Mouse (Mus musculus) fibroblast of lung, adult 2 months (primary cell): ENCODE results near the gene Pmis2.

Experiments used
- DNase-seq: peaks from one replicate; pipeline ENCODE4 v3.0.0-alpha.2; 2011; ENCODE audit warnings: low read depth

Pmis2 gene

DNA sequence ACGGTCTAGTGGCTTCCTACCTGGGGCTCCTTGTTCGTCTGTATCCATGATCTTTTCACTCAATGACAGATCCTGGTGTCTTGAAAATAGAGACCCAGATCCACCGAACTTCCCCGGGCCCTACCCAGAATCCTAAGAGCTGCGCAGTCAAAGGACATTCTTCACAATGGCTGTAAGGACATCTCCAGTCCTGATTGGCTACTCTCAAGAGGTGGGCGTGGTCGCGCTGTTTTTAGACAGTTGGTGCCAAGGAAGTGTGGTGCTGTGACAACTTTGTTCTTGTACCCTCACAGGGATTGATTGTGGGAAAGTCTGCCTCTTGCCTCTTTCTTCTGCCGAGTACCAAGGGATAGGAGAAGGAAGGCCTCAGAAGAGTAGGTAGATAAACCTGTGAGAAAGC is at the start of gene Pmis2:
Gene Pmis2 (minus strand): TSS at position 126 of the 400 bp plus-strand sequence.
- DNase-seq: no peak

DNA sequence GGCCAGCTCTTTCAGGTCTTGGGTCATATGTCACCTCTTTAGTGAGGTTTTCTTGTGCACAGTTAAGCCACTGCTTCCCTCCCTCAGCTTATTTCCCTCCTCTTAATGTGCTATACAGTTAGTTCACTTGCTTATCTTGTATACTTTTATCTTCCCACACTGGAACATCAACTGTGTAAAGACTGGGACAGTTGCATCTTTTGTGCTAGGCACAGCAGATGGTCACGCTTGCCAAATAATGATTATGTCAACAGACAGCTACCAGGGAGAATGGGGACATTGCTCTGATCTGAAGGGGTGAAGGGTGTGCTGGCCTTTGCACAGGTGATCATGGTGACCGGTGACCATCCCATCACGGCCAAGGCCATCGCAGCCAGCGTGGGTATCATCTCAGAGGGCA is 48.3 kb upstream of the Pmis2 start:
- no peak for DNase-seq

DNA sequence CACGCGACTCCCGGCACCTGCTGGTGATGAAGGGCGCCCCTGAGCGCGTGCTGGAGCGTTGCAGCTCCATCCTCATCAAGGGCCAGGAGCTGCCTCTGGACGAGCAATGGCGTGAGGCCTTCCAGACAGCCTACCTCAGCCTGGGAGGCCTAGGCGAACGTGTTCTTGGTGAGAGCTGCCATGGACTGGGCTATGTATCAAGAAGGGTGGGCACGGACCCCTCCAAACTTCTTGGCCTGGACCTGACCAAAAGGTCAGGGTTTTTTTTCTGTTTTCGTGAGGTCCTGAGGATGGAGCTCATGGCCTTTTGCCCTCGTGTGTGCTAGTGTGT is 46.3 kb upstream of the Pmis2 start:
- no peak for DNase-seq

DNA sequence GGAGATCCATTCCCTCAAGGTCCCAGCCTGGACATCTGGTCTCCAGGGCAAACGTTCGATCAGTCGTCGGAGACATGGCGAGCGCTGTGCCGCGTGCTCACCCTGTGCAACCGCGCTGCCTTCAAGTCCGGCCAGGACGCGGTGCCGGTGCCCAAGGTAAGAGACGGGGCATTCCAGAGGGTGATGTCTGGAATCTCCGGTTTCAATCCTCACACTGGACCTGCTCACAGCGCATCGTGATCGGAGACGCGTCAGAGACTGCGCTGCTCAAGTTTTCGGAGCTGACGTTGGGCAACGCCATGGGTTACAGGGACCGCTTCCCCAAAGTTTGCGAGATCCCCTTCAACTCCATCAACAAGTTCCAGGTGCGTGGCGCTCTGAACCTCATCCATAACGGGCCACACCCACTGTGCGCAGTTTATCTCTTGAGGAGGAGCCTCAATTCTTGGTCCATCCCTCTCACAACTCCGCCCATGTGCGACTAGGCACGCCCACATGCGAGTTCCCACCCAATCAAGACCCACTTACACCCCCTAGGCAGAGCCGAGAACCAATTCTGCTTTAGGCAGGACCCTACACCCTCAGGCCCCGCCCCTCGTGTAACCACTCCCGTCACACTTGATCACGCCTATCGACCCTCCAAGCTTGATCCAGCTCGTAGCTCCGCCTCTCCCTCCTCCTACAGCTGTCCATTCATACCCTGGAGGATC is 45.8 kb upstream of the Pmis2 start:
- DNase-seq: no peak

DNA sequence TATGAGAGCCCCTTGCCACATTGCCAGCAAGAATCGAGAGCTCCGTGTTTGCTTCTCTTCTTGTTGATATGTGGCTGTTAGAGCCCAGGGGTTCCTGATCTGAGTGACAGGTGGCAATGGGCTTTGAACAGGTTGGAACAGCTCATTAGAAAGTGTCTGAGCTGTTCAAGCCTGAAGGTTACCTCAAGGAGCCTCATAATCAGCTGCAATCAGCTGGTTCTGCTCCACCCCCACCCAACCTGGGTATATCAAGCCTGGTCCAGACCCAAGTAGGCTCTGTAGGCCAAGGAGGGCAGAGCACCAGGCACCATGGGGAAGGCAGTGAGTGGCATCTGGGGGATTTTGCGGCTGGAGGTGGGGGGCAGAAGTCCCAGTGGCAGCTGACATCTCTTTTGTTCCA is 40.5 kb upstream of the Pmis2 start, which contains the start of gene Atp4a:
Gene Atp4a (plus strand): TSS at position 268 of the 400 bp plus-strand sequence.
- DNase-seq: no peak

DNA sequence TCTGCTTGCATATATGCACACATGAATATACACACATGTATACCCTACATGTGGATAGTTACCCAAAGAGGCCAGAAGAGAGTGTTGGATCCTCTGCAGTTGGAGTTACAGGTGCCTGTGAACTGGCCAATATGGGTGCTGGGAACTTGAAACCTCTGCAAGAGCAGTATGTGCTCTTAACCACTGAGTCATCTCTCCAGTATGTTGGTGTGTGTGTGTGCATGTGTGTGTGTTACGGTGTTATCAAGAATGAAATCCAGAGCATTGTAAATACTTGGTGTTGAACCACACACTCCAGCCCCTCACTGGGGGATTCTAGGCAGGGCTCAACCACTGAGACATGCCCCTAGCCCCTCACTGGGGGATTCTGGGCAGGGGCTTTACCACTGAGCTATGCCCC is 36.0 kb upstream of the Pmis2 start:
- no peak for DNase-seq

DNA sequence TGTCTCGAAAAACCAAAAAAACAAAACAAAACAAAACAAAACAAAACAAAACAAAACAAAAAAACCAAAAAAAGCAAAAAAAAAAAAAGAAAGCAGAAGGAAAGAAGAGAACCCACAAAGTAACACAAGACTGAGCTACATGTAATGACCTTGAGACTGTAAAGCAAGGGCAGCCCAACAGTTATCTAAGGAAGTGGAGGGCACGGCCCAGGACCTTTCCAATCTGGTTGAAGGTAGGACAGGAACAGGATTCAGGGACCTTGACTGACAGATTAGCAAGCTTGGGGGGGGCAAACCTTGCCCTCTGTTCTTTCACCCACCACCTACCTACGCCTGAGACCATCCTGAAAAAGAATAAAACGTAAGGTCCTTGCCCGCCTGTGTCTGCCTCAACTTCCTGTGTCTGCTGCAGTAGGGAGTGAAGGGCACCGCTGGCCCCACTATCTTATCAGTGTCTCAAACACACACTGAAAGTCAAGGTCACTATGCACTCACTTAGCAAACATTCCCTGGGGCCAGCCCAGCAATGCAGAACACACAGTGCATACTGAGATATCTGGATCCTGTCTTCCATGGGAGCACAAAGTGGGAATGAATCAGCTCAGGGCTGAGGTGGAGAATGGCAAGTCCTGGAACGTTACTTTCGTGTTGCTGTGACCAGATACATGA is 34.9 kb upstream of the Pmis2 start:
- no peak for DNase-seq

DNA sequence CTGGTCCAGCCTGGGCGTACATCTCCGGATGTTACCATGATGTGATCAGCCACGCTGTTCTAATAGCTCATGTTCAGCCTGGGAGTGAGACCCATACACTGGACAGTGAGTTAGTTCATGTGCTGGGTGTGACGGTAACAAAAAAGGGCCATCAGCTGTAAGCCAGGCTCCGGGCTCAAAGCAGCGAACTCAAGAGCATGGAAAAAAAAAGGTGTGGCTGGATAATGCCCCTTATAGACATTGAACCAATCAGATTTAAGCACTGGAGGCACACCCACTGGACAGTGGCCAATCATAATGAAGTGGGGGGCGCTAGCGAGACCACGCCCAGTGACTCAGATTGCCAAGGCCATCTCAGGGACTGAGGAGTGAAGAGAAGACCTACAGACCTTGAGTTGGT is 27.2 kb upstream of the Pmis2 start, which contains the start of gene 2200002J24Rik:
Gene 2200002J24Rik (plus strand): TSS at position 338 of the 400 bp plus-strand sequence.
- no peak for DNase-seq

DNA sequence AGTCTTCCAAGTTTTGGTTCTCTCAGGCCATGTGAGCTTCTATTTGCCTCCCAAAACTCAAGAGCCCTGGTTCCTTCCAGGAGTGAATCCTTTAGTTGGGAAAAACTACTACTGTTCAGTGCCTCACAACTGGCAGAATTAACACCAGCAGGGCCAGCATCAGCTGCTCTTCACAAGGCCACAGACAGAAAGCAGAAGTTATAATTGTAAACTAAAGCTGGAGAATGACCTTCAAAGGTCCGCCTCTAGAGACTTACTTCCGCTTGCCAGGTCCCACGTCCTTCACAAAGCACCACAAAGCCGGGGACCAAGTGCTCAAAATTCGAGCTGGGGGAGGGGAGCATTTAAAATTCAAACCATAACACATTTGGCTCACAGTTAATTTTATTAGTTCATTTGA is 26.7 kb upstream of the Pmis2 start:
- DNase-seq: no peak

DNA sequence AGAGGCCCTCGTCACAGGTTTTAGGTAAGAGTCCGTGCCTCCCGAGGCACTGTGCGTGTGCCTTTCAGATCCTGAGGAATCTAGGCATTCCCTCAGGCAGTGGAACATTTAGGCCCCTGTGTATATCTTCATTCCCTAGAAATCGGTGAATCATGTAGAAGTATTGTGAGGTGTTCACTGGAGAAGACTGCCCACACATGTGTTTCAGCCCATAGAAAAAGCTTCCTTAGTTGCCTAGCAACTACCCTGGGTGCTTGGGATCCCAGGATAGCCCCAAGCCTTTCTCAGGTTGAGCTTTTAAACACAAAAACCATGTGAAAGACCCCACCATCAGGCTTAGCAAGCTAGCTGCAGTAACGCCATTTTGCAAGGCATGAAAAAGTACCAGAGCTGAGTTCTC is 16.9 kb upstream of the Pmis2 start:
- no peak for DNase-seq

DNA sequence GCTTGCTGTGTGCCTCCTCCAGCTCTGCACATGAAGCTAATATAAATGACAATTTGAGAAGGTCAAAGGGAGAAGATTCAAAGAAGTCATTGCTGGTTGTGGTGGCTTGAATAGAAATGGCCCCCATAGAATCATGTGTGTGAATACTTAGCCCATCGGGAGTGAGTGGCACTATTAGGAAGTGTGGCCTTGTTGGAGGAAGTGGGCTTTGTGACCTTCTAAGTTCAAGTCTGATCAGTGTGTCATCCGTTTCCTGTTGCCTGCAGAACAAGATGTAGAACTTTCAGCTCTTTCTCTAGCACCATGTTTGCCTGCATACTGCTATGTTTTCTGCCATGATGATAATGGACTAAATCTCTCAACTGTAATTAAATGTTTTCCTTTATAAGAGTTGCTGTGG is 12.0 kb upstream of the Pmis2 start:
- no peak for DNase-seq

DNA sequence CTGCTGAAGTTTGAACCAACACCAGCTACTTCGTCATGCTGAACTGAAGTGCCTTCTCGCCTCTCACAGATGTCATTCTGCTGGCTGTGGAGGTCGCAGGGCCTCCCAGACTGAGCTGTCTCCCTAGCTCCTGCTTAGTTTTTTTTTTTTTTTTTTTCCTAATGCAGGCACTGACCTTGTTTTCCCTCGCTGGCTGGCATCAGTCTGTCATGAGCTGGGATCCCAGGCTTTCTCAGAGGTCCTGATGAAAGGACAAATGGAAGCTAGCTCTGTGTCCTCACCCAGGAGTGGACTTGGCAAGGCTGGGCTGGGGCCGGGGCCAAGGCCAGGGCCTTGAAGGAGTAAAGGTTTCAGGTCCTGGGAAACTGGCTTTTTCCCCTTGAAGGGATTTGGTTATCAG is 10.5 kb upstream of the Pmis2 start:
- no peak for DNase-seq

DNA sequence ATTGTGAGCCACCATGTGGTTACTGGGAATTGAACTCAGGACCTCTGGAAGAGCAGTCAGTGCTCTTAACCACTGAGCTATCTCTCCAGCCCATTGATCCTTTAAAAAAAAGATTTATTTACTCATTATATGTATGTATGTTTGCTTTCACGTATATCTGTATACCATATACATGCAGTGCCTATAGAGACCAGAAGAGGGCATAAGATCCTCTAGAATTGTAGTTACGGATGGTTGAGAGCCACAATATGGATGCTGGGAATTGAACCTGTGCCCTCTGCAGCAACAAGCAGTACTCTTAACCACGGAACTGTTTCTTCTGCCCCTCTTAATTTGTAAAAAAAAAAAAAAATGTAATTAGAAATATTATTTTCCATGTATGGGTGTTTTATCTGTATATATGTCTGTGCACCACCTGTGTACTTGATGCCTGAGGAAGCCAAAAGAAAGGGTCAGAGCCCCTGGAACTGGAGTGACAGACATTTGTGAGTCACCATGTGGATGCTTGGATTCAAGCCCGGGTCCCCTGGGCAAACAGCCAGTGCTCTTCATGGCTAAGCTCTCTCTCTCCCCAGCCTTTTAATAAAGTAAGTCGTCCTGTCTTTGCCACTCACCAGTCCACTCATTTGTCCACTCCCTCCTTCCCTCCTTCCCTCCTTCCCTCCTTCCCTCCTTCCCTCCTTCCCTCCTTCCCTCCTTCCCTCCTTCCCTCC is 7.0 kb upstream of the Pmis2 start:
- peak; percentile 16 for DNase-seq

DNA sequence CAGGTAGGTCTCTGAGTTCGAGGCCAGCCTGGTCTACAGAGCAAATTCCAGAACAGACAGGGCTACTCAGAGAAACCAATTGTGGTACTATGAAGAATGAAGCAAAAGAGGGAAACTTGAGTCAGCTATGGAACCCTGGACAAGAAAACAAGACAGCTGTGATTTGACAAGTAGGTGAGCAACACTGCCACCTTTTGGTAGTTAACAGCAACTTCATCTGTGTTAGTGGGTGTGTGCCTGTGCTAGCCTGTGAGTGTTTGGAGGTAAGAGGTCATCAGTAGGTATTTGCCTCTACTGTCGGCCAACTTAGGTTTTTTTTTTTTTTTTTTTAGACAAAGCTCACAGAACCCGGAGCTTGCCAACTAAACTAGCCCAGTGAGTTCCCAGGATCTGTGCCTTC is 2.2 kb downstream of the Pmis2 start:
- no peak for DNase-seq

DNA sequence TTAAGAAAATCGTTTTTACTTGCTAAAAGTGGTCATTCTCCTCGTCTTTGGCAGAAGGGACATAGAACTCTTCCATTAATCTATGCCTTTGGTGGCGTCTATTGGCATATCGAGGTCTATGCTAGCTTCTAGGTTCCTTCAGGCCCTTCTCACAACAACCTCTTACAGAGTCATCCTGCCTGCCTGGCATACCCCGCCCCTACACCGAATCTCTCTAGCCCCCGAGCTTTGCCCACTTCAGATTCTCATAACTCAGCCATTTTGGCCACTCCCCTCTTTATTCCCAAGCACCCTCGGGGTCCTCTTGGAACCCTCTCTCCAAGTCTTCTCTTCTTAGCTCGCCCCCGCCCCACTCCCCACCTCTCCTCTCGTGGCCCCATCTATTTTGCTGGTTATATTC is 6.1 kb downstream of the Pmis2 start:
- no peak for DNase-seq

DNA sequence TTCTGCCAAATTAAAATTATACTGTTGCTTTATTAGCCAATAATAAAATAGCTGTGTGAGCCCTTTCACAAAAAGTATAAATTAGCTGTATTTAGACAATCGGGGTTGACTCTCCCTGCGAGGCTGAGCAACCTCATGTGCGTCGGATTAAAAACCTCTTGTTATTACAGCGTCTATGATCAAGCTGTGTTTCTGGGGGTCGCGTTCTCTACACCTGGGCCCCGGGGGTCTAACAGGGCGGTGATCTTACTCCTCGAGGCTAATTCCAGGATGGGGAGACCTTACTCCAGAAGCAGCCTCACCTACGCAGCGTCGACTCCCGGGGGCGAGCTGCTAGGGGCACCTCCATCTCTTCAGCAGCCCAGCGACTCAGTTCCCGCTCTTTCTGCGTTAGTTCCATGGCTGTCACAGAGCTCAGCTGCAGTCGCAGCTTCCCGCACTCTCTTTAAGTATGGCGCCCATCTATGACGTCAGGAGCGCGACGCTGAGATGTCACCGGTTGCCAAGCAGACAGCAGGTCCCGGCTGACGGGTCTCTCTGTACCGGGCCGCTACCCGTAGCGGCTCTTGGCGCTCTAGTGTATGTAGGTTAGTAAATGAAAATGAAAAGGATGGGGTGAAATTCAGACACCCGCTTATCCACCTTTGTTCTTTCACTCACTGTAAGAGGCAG is 6.7 kb downstream of the Pmis2 start, which contains the start of gene Haus5:
Gene Haus5 (minus strand): TSS at position 466 of the 672 bp plus-strand sequence.
- DNase-seq: peak; percentile 80

DNA sequence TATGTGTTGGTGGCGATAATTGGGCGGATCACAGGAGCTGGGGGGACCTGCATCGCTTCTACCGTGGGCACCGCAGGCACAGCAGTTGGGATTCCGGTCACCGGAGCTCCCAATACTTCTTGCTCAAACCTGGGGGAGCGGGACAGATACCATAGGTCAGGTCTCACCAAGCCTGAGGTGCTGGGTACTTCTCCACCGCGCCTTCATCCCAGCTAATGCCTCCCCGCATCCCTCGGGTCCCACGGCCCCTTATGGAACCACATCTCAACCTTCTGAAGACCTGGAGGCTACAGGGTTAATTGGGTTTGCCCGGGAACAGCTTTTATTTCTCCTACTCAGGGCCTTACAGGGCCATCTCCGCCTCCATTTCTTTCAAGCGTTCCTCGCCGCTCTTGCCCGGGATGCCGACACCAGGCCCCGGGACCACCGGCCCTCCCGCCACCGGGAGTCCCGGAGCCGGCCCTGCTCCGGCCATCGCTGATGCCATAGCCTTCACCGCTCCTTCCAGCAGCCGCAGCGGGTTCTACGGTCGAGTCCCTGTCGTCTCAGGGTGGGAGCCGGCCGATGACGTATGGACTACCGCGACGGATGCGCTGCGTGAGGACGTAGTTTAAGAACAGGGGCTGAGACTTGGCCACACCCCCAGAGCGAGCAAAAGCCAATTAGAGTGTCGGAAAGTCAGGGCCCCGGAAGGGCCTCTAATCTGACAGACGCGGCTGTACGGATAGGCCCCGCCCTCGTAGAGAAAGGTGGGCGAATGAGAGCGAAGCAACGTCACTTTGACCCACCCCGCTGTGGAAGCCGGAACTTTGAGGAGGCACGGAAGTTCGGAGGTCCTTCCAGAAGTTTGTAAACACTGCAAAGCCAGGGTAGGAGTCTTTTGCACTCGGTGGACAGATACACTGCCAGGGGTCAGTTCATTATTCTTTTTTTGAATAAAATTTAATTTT is 21.5 kb downstream of the Pmis2 start, which contains the start of gene Rbm42:
Gene Rbm42 (minus strand): TSS at position 727 of the 950 bp plus-strand sequence.
- peak; percentile 97 for DNase-seq

DNA sequence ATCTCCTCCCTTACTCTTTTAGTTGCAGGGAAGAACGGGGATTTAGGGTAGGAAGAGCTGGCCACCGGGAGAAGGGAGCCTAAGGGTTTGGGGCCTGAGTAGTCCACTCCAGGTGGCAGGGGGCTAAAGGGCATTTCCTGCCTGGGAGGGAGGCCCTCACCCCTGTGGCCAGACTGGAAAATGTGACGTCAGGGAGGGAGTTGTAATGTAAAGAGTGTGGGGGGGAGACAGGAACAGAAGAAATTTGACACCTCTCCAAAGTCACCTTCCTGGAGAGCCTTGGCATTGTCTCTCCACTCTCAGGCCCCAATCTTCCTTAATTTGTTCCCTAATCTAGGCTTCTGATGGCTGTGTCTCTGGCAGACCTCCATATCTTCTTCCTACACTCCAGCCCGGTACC is 32.3 kb downstream of the Pmis2 start:
- DNase-seq: no peak

DNA sequence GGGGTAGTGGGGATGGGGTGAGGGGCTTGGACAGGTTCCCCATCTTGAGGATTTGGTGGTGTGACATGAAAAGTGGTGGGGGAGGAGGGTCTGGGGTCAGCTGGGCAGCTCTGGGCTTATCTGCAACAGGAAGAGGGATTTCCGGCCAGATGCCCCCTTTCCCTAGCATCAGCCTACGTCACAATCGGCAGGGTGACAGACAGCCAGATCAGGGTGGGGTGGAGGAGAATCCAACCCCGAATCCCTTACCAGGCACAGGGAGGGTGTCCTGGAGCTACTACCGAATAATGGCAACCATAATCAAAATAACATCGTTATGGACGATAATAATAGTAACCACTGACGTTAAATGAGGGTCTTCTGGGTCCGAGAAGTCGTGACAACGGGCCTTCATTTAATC is 35.0 kb downstream of the Pmis2 start:
- DNase-seq: no peak

DNA sequence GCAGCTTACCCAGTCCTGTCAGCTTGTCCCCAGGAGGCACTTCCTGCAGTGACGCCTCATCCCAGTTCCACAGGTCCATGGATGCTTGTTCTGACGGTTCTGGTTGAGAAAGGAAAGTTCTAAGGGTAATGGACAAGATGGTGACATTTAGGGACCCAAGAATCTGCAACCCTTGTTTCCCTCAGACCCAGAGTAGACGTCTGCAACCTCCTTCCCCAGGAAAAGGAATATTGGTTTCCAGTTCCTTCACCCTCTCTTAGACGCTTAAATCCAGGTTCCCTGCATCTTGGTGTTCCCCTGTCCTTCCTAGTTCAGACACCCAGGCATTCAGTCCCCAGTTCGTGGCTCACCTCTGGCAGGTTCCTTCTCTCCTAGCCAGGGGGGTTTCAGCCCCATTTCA is 35.7 kb downstream of the Pmis2 start, which contains the start of gene Etv2:
Gene Etv2 (minus strand): TSS at position 101 of the 400 bp plus-strand sequence.
- no peak for DNase-seq

DNA sequence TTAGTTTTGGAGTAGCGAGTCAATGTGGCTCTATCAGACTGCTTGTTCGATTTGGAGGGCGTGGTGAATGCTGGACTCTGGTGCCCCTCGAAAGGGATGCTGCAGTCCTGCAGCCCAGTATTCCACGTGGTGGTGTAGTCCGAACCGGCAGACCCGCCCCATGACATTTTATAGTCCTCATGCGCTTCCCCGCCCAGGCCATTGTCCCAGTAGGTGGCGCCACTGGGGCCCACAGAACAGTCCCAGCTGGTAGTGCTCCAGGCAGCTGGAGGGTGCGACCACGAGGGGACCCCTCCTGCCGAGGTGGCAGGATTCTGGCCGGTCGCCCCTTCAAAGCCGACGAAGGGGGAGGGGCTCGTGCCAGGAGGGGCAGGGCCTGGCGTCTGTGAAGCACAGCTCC is 36.8 kb downstream of the Pmis2 start:
- no peak for DNase-seq
